Mouse (Mus musculus): Measurements from ENCODE around the gene Ptprd. TPM values are rescaled to one million over a fixed set of nuclear protein-coding genes. Genes with fewer than 3 reads are reported as not detected.

Ptprd gene
- total RNA-seq, 2 experiments from 2014 or later: 87.1 to 88.0 TPM

- no peak for DNase-seq (ENCODE audit: low spot score in 2 of 2)
These were observed 1972.7 kb downstream of the Ptprd start for GRCm38 (mm10) chr4:76239063-76239462.

GRCm38 (mm10) chr4:76238577-76238976 lies 1973.2 kb downstream of the Ptprd start:
- no peak for DNase-seq (ENCODE audit: low spot score in 2 of 2)

GRCm38 (mm10) chr4:76237827-76238226 lies 1973.9 kb downstream of the Ptprd start:
- no peak for DNase-seq (ENCODE audit: low spot score in 2 of 2)

GRCm38 (mm10) chr4:76223720-76224119 lies 1988.0 kb downstream of the Ptprd start:
- DNase-seq (ENCODE audit: low spot score in 2 of 2): no peak

- DNase-seq (ENCODE audit: low spot score in 2 of 2): no peak
These were observed 1989.2 kb downstream of the Ptprd start for GRCm38 (mm10) chr4:76222520-76222919.

GRCm38 (mm10) chr4:76218065-76218464 lies 1993.7 kb downstream of the Ptprd start:
- no peak for DNase-seq (ENCODE audit: low spot score in 2 of 2)

GRCm38 (mm10) chr4:76215141-76215540 lies 1996.6 kb downstream of the Ptprd start:
- DNase-seq (ENCODE audit: low spot score in 2 of 2): no peak

GRCm38 (mm10) chr4:76199321-76199720 lies 2012.4 kb downstream of the Ptprd start:
- DNase-seq (ENCODE audit: low spot score in 2 of 2): peak in 1 of 2 experiments; percentile 22

- no peak for DNase-seq (ENCODE audit: low spot score in 2 of 2)
These were observed 2017.0 kb downstream of the Ptprd start for GRCm38 (mm10) chr4:76194762-76195161.

- DNase-seq (ENCODE audit: low spot score in 2 of 2): no peak
These were observed 2018.3 kb downstream of the Ptprd start for GRCm38 (mm10) chr4:76193496-76193895.

- DNase-seq (ENCODE audit: low spot score in 2 of 2): no peak
These were observed 2019.7 kb downstream of the Ptprd start for GRCm38 (mm10) chr4:76192031-76192430.

- no peak for DNase-seq (ENCODE audit: low spot score in 2 of 2)
These were observed 2021.0 kb downstream of the Ptprd start for GRCm38 (mm10) chr4:76190788-76191187.

- DNase-seq (ENCODE audit: low spot score in 2 of 2): no peak
These were observed 2028.7 kb downstream of the Ptprd start for GRCm38 (mm10) chr4:76183095-76183494.

- no peak for DNase-seq (ENCODE audit: low spot score in 2 of 2)
These were observed 2032.3 kb downstream of the Ptprd start for GRCm38 (mm10) chr4:76179497-76179896.

- DNase-seq (ENCODE audit: low spot score in 2 of 2): no peak
These were observed 2036.7 kb downstream of the Ptprd start for GRCm38 (mm10) chr4:76175086-76175485.

- DNase-seq (ENCODE audit: low spot score in 2 of 2): no peak
These were observed 2056.0 kb downstream of the Ptprd start for GRCm38 (mm10) chr4:76155750-76156149.

GRCm38 (mm10) chr4:76154190-76154589 lies 2057.6 kb downstream of the Ptprd start:
- no peak for DNase-seq (ENCODE audit: low spot score in 2 of 2)

GRCm38 (mm10) chr4:76144925-76145324 lies 2066.8 kb downstream of the Ptprd start:
- no peak for DNase-seq (ENCODE audit: low spot score in 2 of 2)

GRCm38 (mm10) chr4:76144333-76144732 lies 2067.4 kb downstream of the Ptprd start:
- no peak for DNase-seq (ENCODE audit: low spot score in 2 of 2)

- no peak for DNase-seq (ENCODE audit: low spot score in 2 of 2)
These were observed 2073.9 kb downstream of the Ptprd start for GRCm38 (mm10) chr4:76137901-76138300.

- DNase-seq (ENCODE audit: low spot score in 2 of 2): no peak
These were observed 2075.1 kb downstream of the Ptprd start for GRCm38 (mm10) chr4:76136625-76137024.

- DNase-seq (ENCODE audit: low spot score in 2 of 2): no peak
These were observed 2119.9 kb downstream of the Ptprd start for GRCm38 (mm10) chr4:76091845-76092244.

GRCm38 (mm10) chr4:76089866-76090265 lies 2121.9 kb downstream of the Ptprd start:
- DNase-seq (ENCODE audit: low spot score in 2 of 2): no peak

- no peak for DNase-seq (ENCODE audit: low spot score in 2 of 2)
These were observed 2135.7 kb downstream of the Ptprd start for GRCm38 (mm10) chr4:76076051-76076450.
